Mouse (Mus musculus) midbrain, embryonic 14.5 days (tissue): Measurements from ENCODE around the gene Klk1. TPM values are rescaled to one million over a fixed set of nuclear protein-coding genes. Genes with fewer than 3 reads are reported as not detected.
A peak's percentile ranks its signal among the peaks of the same experiment; 100 is the strongest.

Experiments
- ATAC-seq: fragments of 200-750 bp; cut with Nextera tagmentation; 2 replicates; pipeline ENCODE4 v1.8.0; 2017; ENCODE audit warnings: moderate number of reproducible peaks, moderate library complexity; ENCODE audit not compliant: low FRiP score, low TSS enrichment
- DNase-seq: peaks from one replicate; pipeline ENCODE4 v3.0.0-alpha.2; 2015
- H3K27ac ChIP-seq: fragments of 300-500 bp; sonication (generic); replicated peaks from 2 replicates; pipeline ENCODE4 v1.5.1; 2014; ENCODE audit warnings: mild to moderate bottlenecking, low read depth, low read length, moderate library complexity
- H3K27me3 ChIP-seq: fragments of 300-500 bp; sonication (generic); 2 replicates; pipeline ENCODE4 v1.6.1; 2014; ENCODE audit warnings: low read length, control low read depth, mixed read lengths; ENCODE audit not compliant: control insufficient read depth, insufficient read depth
- H3K36me3 ChIP-seq: fragments of 300-500 bp; sonication (generic); 2 replicates; pipeline ENCODE4 v1.6.1; 2014; ENCODE audit warnings: low read length, control low read depth; ENCODE audit not compliant: control insufficient read depth, insufficient read depth
- H3K4me1 ChIP-seq: fragments of 300-500 bp; sonication (generic); 2 replicates; pipeline ENCODE4 v1.6.1; 2014; ENCODE audit warnings: mild to moderate bottlenecking, antibody characterized with exemption, low read length, control low read depth; ENCODE audit not compliant: control insufficient read depth, insufficient read depth
- H3K4me2 ChIP-seq: fragments of 300-500 bp; sonication (generic); 2 replicates; pipeline ENCODE4 v1.6.1; 2014; ENCODE audit warnings: mild to moderate bottlenecking, low read length, moderate library complexity
- H3K4me3 ChIP-seq: fragments of 300-500 bp; sonication (generic); replicated peaks from 2 replicates; pipeline ENCODE4 v1.5.1; 2014; ENCODE audit warnings: low read depth, low read length
- H3K9ac ChIP-seq: fragments of 300-500 bp; sonication (generic); replicated peaks from 2 replicates; pipeline ENCODE4 v1.6.1; 2014; ENCODE audit warnings: mild to moderate bottlenecking, low read length, moderate library complexity
- H3K9me3 ChIP-seq: fragments of 300-500 bp; sonication (generic); 2 replicates; pipeline ENCODE4 v1.6.1; 2016; ENCODE audit warnings: low read length, control low read depth, mixed read lengths; ENCODE audit not compliant: control insufficient read depth
- WGBS: fragments of 180-500 bp; shearing (Covaris S2); extraction: QIAGEN DNeasy Blood & Tissue Kit; methylation state at CpG from one replicate; pipeline ENCODE4 v1.1.7; 2014; 5-methylcytosine and 5-hydroxymethylcytosine counted together
- polyA plus RNA-seq: library from polyadenylated mRNA; unstranded; fragments of >200 nt; fragmentation: Nextera tagmentation; extraction: Ambion mirVana; gene quantifications from 2 replicates; pipeline ENCODE4 v1.2.1, GENCODE M21; 2014

The Klk1 gene
- polyA plus RNA-seq, 1 experiment from 2014 or later, result not detected

GRCm38 (mm10) chr7:44276461-44277249, 51.5 kb downstream of the Klk1 start:
- WGBS, result 61% methylated on average over 10 of the region's 10 CpGs
- no peak overlapping the region for H3K4me3 ChIP-seq
- no peak overlapping the region for H3K9ac ChIP-seq
- H3K36me3 ChIP-seq, result no peaks in the 10 kb centered on the region
- no peaks in the 10 kb centered on the region for H3K9me3 ChIP-seq
- no peaks in the 10 kb centered on the region for H3K4me1 ChIP-seq
- DNase-seq (no peak), ATAC-seq (no peak)
- no peak overlapping the region for H3K4me2 ChIP-seq
- H3K27me3 ChIP-seq, result no peaks in the 10 kb centered on the region
- no peak overlapping the region for H3K27ac ChIP-seq

DNA sequence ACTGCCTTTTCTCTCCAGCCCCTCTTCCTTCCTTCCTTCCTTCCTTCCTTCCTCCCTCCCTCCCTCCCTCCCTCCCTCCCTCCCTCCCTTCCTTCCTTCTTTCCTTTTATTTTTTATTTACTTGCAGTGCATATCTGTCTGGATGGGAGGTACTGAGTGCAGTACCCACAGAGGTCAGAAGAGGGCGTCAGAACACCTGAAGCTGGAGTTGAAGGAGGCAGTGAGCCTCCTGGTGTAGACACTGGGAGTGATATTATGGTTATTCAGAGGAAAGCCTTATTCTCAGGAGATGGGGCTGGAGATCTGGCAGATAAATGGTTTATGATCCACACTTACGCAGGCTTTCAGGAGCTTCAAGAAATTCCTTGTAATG, 52.1 kb downstream of the Klk1 start:
- no peaks in the 10 kb centered on the region for H3K9me3 ChIP-seq
- 44% methylated on average over 2 of the region's 2 CpGs for WGBS
- H3K36me3 ChIP-seq, result no peaks in the 10 kb centered on the region
- no peak overlapping the region for H3K4me2 ChIP-seq
- H3K27ac ChIP-seq, result no peak overlapping the region
- no peaks in the 10 kb centered on the region for H3K27me3 ChIP-seq
- no peaks in the 10 kb centered on the region for H3K4me1 ChIP-seq
- no peak overlapping the region for H3K9ac ChIP-seq
- DNase-seq, result peak; percentile 64
- no peak overlapping the region for H3K4me3 ChIP-seq
- no peak for ATAC-seq

Other genes with a start within 250 kb of the Klk1 start
- gene Klk1b9, start 249.3 kb upstream of the Klk1 start, polyA plus RNA-seq, result not detected in 2 replicates
- gene Klk1b11, start 229.5 kb upstream of the Klk1 start, polyA plus RNA-seq, result not detected in 2 replicates
- not detected in 2 replicates for gene Klk1b26, start 213.2 kb upstream of the Klk1 start, polyA plus RNA-seq
- gene Klk1b27, start 173.1 kb upstream of the Klk1 start, polyA plus RNA-seq, result not detected in 2 replicates
- not detected in 2 replicates for gene Klk1b21, start 123.0 kb upstream of the Klk1 start, polyA plus RNA-seq
- not detected in 2 replicates for gene Klk1b22, start 112.7 kb upstream of the Klk1 start, polyA plus RNA-seq
- gene Klk1b16, start 88.6 kb upstream of the Klk1 start, polyA plus RNA-seq, result not detected in 2 replicates
- gene Klk1b24, start 37.1 kb upstream of the Klk1 start, polyA plus RNA-seq, result not detected in 2 replicates
- not detected in 2 replicates for gene Klk1b3, start 27.2 kb upstream of the Klk1 start, polyA plus RNA-seq
- not detected in 2 replicates for gene Klk1b4, start 17.9 kb upstream of the Klk1 start, polyA plus RNA-seq
- not detected in 2 replicates for gene Klk1b5, start 9.4 kb upstream of the Klk1 start, polyA plus RNA-seq
- gene Gm36864, start 10.8 kb downstream of the Klk1 start, polyA plus RNA-seq, result not detected in 2 replicates
- 1.3 and 1.8 TPM in 2 replicates for gene 1700028J19Rik, start 21.3 kb downstream of the Klk1 start, polyA plus RNA-seq
- 199 and 211 TPM in 2 replicates for gene 2410002F23Rik, start 21.4 kb downstream of the Klk1 start, polyA plus RNA-seq
- gene Acp4, start 32.0 kb downstream of the Klk1 start, polyA plus RNA-seq, result not detected in 2 replicates
- gene Gm15517, start 36.1 kb downstream of the Klk1 start, polyA plus RNA-seq, result 1.8 TPM in 1 of 2 replicates, not detected in the other
- 4.6 and 4.7 TPM in 2 replicates for gene Clec11a, start 81.5 kb downstream of the Klk1 start, polyA plus RNA-seq
- 35.1 and 37.8 TPM in 2 replicates for gene Shank1, start 84.9 kb downstream of the Klk1 start, polyA plus RNA-seq
- 39.5 and 48.5 TPM in 2 replicates for gene Syt3, start 158.7 kb downstream of the Klk1 start, polyA plus RNA-seq
- gene 1700008O03Rik, start 160.5 kb downstream of the Klk1 start, polyA plus RNA-seq, result 1.7 and 1.9 TPM in 2 replicates
- gene Lrrc4b, start 203.7 kb downstream of the Klk1 start, polyA plus RNA-seq, result 28.4 and 39.0 TPM in 2 replicates
- gene Aspdh, start 240.0 kb downstream of the Klk1 start, polyA plus RNA-seq, result 8.6 and 8.9 TPM in 2 replicates
- gene Josd2, start 242.6 kb downstream of the Klk1 start, polyA plus RNA-seq, result 27.9 and 32.5 TPM in 2 replicates